Comparison of ENCODE assay signal across 8 mouse cellular contexts in genomic region chr16:33941271-33941781, GRCm38 (mm10). TPM values are rescaled to one million over a fixed set of nuclear protein-coding genes. Genes with fewer than 3 reads are reported as not detected.
A peak's percentile ranks its signal among the peaks of the same experiment; 100 is the strongest.
DNase-seq lines count a peak whose midpoint lies in the region; ATAC-seq and TF ChIP-seq lines count a peak whose summit lies in the region.

No protein-coding gene starts in this region.

- H3K27ac ChIP-seq in hindbrain, embryonic 13.5 days = 0 out of 2 replicates have a peak overlapping the region, but pooled peaks have one; percentile 60
- peak overlapping the region; percentile 71 for H3K27ac ChIP-seq in limb, embryonic 10.5 days
- 0 out of 2 replicates have a peak overlapping the region, but pooled peaks have one; percentile 2 for H3K27ac ChIP-seq in midbrain, embryonic 16.5 days (ENCODE audit: low read length)
- no peak overlapping the region for H3K27ac ChIP-seq in thymus, adult 2 months (ENCODE audit: control insufficient read depth, insufficient read depth, low read length)

- TF ChIP-seq CTCF in thymus, adult 2 months (IDR thresholded peaks at IDR 0.05; ENCODE audit: borderline replicate concordance, control insufficient read depth, extremely low read depth, insufficient read depth, low read length, poor library complexity) = no peak

- no peaks in the 10 kb centered on the region for H3K27me3 ChIP-seq in hindbrain, embryonic 13.5 days
- H3K27me3 ChIP-seq in limb, embryonic 10.5 days (ENCODE audit: low read depth, poor library complexity, severe bottlenecking) = no peaks in the 10 kb centered on the region
- no peaks in the 10 kb centered on the region for H3K27me3 ChIP-seq in midbrain, embryonic 16.5 days (ENCODE audit: control insufficient read depth, insufficient read depth, low read depth, low read length)
- H3K27me3 ChIP-seq in thymus, adult 2 months (ENCODE audit: control insufficient read depth, insufficient read depth, low read length) = no peaks in the 10 kb centered on the region

- DNase-seq in adrenal gland, postnatal 10 days = peak; percentile 51
- no peak for DNase-seq in adrenal gland, postnatal 25 days
- peak; percentile 34 for DNase-seq in brain, embryonic 18.5 days (ENCODE audit: low read depth, low spot score)
- DNase-seq in gastrocnemius, adult 18-20 months (ENCODE audit: low spot score) = peak; percentile 89
- DNase-seq in limb, embryonic 10.5 days (ENCODE audit: low spot score) = no peak
- DNase-seq in thymus, adult 2 months = no peak

- 0 out of 2 replicates have a peak overlapping the region, but pooled peaks have one; percentile 13 for H3K4me2 ChIP-seq in hindbrain, embryonic 13.5 days
- H3K4me2 ChIP-seq in midbrain, embryonic 16.5 days (ENCODE audit: low read length) = no peak overlapping the region

- no peak overlapping the region for H3K9ac ChIP-seq in hindbrain, embryonic 13.5 days
- 0 out of 2 replicates have a peak overlapping the region, but pooled peaks have one; percentile 26 for H3K9ac ChIP-seq in midbrain, embryonic 16.5 days (ENCODE audit: low read depth, low read length)

- H3K36me3 ChIP-seq in hindbrain, embryonic 13.5 days = no peaks in the 10 kb centered on the region
- peaks cover 41% of the 10 kb centered on the region for H3K36me3 ChIP-seq in limb, embryonic 10.5 days
- no peaks in the 10 kb centered on the region for H3K36me3 ChIP-seq in midbrain, embryonic 16.5 days (ENCODE audit: control insufficient read depth, insufficient read depth, low read length)
- no peaks in the 10 kb centered on the region for H3K36me3 ChIP-seq in thymus, adult 2 months (ENCODE audit: control insufficient read depth, insufficient read depth, low read length)

- WGBS in hindbrain, embryonic 13.5 days = 45% methylated on average over 11 of the region's 11 CpGs
- WGBS in limb, embryonic 10.5 days = 76% methylated on average over 11 of the region's 11 CpGs
- WGBS in midbrain, embryonic 16.5 days = 57% methylated on average over 11 of the region's 11 CpGs
- 89% methylated on average over 11 of the region's 11 CpGs for WGBS in thymus, adult 2 months

- H3K4me3 ChIP-seq in hindbrain, embryonic 13.5 days = no peak overlapping the region
- H3K4me3 ChIP-seq in limb, embryonic 10.5 days = no peak overlapping the region
- H3K4me3 ChIP-seq in midbrain, embryonic 16.5 days (ENCODE audit: low read depth, low read length) = no peak overlapping the region
- no peak overlapping the region for H3K4me3 ChIP-seq in thymus, adult 2 months (ENCODE audit: control insufficient read depth, insufficient read depth, low read length)

- ATAC-seq in hindbrain, embryonic 13.5 days (ENCODE audit: low FRiP score) = peak; percentile 11; the same call in 1 of the 2 replicates
- ATAC-seq in midbrain, embryonic 16.5 days = peak; percentile 25

- H3K9me3 ChIP-seq in hindbrain, embryonic 13.5 days = no peaks in the 10 kb centered on the region
- no peaks in the 10 kb centered on the region for H3K9me3 ChIP-seq in limb, embryonic 10.5 days (replicated peaks)
- H3K9me3 ChIP-seq in midbrain, embryonic 16.5 days (replicated peaks; ENCODE audit: control insufficient read depth, low read length, poor library complexity, severe bottlenecking) = no peaks in the 10 kb centered on the region

- peaks cover 51% of the 10 kb centered on the region for H3K4me1 ChIP-seq in hindbrain, embryonic 13.5 days (replicated peaks)
- peaks cover 88% of the 10 kb centered on the region for H3K4me1 ChIP-seq in limb, embryonic 10.5 days
- peaks cover 13% of the 10 kb centered on the region; the same call in 1 of the 2 replicates for H3K4me1 ChIP-seq in midbrain, embryonic 16.5 days (ENCODE audit: control insufficient read depth, insufficient read depth, low read length)
- H3K4me1 ChIP-seq in thymus, adult 2 months (replicated peaks; ENCODE audit: control insufficient read depth, insufficient read depth, low read length) = 0 out of 2 replicates have a peak, but pooled peaks cover 2% of the 10 kb centered on the region

- no peak for TF ChIP-seq POLR2A in thymus, adult 2 months (IDR thresholded peaks at IDR 0.05; ENCODE audit: control insufficient read depth, extremely low read depth, insufficient read depth, low read length, poor library complexity)

RNA-seq across cellular contexts. Expression of gene Umps, which starts 25.5 kb away (rescaled TPM):
- total RNA-seq in adrenal gland, postnatal 10 days (2021) = 10 to 100 TPM; 31.9 to 36.4 TPM
- 48.2 and 55.5 TPM in 2 replicates for total RNA-seq in adrenal gland, postnatal 25 days (2021)
- 1 to 10 TPM; 5.8 to 6.8 TPM for total RNA-seq in gastrocnemius, adult 18-20 months (2021)
- polyA plus RNA-seq in hindbrain, embryonic 13.5 days (2015; fragmentation: Nextera tagmentation; extraction: Ambion mirVana) = 22.0 and 24.1 TPM in 2 replicates
- 107 and 119 TPM in 2 replicates for polyA plus RNA-seq in limb, embryonic 10.5 days (2016; fragmentation: Nextera tagmentation; extraction: Ambion mirVana)
- polyA plus RNA-seq in midbrain, embryonic 16.5 days (2015; fragmentation: Nextera tagmentation; extraction: Ambion mirVana) = 23.5 and 24.1 TPM in 2 replicates
- 14.7 and 18.6 TPM in 2 replicates for polyA plus RNA-seq in thymus, adult 2 months (2012; rRNA removed)

Comparison
In these comparisons a context has a peak if more than half of its experiments do, and no peak if none do; other contexts are left out.
1. DNase-seq: peak in adrenal gland, postnatal 10 days (single experiment), brain, embryonic 18.5 days (single experiment) and gastrocnemius, adult 18-20 months (single experiment); none in adrenal gland, postnatal 25 days (single experiment), limb, embryonic 10.5 days (single experiment) and thymus, adult 2 months (single experiment).